Mouse (Mus musculus) embryo, embryonic 9.5 days (tissue): ENCODE results near the gene BC048671.

Source experiments
- DNase-seq: peaks from one replicate; pipeline ENCODE4 v3.0.0-alpha.2; 2017; ENCODE audit errors: extremely low spot score

The BC048671 gene

GRCm38 (mm10) chr6:90350011-90350410 lies 49.0 kb downstream of the BC048671 start:
- no peak for DNase-seq
